Mouse (Mus musculus): ENCODE data around the gene Mbtps2.

Mbtps2 gene

DNA sequence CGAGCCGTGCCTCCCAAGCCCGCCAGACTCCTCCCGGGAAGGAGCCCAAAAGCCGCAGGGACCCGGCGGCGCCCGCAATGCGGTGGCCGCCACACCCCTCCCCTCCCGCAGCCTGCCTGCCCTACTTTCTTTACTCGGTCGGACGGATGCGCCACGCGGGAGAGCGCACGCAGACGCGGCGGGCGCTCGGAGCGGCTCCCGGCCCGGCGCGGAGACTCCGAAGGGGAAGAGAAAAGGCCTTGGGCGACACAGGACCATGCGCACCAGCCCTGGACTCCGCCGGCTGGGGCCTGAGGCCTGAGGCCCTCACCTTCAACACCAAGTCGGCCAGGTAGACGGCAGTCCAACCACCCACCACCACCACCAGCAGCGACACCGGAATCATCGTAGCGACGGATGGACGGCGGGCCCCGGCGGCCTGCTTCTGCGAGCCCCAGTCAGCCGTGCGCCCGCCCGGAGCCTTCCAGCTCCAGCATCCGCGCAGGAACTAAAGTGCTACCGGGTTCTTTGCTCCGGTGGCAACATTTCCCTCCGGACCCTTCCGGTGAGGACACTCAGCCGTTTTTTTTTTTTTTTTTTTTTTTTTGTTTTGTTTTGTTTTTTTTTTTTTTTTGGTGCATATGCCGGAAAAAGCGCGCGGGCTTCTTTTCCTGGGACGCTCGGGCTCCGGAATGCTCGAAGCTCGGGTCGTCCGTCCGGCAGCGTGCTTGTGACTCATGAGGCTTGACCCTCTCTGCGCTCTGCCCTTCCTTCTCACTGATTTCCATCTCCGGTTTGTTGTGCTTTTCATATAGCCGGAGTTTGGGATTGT is at the start of gene Mbtps2:
TSS of gene Mbtps2 (minus strand) at position 530 of the 811 bp plus-strand sequence.
- peak; percentile 82 for DNase-seq

DNA sequence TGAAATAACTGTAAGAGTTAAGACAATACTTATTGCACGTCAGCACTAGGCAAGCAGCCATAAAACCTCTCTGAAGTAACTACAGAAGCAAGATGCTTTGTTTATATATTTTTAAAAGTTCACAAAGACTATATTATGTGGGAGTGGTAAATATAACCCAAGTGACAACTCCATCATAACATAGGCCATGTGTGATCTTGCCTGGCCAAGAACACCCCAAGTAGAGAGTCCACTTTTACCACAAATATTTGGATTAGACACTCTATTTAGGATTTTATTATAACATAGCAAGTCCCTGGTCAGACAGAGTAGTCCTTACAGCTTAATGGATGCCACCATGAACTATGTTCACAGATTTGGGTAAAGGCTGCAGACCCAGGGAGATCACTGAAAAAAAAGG is 47.9 kb upstream of the Mbtps2 start:
- DNase-seq, result no peak

DNA sequence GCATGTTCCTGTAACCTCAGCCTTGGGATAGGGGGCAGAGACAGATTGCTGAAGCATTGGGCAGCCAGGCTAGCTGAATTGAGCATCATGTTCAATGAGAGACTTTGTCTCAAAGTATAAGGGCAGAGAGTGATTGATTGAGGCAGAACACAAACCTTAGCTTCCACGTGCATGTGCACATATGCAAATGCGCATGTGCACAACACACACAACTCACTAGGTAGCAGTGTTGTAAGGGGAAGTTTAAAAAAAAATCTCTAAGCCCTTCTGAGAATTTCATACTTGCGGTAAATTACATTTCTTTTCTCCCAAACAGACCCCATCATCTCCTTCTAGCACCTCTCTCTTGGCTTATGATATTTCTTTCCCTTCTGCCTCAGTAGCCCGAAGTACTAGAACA is 46.2 kb upstream of the Mbtps2 start:
- DNase-seq, result no peak

DNA sequence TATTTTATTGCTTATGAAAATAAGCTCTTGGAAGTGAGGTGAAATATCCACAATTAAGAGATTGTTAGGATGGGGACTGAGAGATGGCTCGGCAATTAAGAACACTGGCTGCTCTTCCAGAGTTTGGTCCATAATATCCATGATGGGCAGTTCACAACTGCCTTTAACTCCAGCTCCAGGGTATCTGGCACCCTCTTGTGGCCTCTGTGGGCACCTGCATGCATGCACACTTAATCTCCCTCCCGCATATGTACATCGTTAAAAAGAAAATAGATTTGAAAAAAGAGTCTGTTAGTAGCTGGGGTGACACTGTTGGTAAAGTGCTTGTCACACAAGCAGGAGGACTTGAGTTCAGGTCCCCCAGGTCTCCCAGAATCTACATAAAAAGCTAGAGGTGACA is 45.8 kb upstream of the Mbtps2 start:
- peak; percentile 54 for DNase-seq

DNA sequence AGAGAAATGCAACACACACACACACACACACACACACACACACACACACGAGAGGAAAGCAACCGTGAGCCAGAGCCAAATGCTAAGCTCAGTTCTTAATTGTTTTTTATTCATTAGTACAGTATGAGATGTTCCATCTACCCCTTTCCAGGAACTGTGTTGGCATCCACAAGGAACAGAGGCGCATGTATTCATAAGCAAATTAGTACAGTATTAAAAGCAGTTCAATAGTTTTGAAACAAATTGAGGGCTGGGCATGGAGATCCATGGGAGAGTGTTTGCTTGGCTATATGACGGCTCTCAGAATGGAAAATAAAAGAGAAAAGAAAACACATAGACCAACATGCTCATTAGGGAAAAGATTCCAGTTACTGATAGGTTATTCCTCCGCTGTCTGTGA is 44.3 kb upstream of the Mbtps2 start:
- DNase-seq, result no peak

DNA sequence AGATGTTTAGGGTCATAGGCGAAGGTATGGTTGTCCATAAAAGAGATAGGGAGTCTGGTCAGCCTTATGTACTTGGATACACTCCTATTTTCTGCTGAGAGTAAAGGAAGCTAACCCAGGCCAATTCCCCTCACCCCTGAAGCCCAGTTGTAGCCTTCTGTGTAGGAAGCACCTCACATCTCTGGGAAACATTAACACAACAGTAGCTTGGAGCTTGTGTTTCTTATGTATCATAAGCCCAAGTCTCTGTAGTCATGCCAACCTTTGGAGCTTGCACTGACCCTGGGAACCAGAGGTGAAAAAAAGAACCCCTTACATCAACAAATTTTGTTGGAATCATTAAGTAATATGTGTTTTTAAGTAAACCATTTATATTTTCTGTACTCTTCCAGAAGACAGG is 38.7 kb upstream of the Mbtps2 start:
- no peak for DNase-seq

GRCm38 (mm10) chrX:157633676-157634414 is 35.3 kb upstream of the Mbtps2 start:
- DNase-seq, result no peak

DNA sequence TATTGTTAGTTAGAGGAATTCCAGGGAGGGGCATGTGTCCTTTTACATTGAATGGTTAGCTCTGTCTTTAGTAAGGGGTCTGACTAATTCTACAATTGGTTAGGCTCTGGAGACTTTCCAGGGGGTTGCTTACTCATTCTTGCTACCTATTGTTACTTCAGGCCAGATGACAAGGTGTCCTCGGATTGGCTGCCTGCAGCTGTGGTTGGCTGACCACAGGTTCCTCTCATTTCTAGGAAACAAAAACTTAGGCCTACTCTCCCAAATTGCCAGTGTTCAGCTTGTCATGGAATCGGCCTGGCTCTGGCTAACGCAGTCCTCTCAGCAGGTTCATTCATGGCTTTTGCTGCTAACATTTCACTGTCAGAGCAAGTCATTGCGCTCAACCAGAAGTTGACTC is 31.8 kb upstream of the Mbtps2 start:
- no peak for DNase-seq

GRCm38 (mm10) chrX:157612894-157613293 is 14.4 kb upstream of the Mbtps2 start:
- peak; percentile 9 for DNase-seq

DNA sequence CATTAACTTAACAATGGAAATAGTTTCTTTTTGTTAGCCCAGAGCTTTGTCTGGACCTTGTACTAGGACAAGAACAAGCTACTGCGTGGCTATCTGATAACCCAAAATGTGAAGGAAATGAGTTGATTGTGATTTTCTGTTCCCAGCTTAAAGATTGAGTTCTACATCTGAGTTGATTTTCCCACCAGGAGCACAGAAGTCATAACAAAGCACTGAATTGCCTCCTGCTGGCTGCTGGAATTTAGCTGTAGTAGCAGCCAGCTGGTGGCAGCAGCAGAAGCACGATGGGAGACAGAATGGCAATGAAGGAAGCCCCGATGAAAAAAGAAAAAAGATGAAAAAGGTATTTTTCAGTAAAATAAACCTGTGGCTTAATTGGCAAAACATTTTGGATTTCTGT is 2.9 kb upstream of the Mbtps2 start:
- DNase-seq, result peak; percentile 62

- DNase-seq, result peak; percentile 41
Measured at GRCm38 (mm10) chrX:157597585-157598185, 830 bp downstream of the Mbtps2 start.

DNA sequence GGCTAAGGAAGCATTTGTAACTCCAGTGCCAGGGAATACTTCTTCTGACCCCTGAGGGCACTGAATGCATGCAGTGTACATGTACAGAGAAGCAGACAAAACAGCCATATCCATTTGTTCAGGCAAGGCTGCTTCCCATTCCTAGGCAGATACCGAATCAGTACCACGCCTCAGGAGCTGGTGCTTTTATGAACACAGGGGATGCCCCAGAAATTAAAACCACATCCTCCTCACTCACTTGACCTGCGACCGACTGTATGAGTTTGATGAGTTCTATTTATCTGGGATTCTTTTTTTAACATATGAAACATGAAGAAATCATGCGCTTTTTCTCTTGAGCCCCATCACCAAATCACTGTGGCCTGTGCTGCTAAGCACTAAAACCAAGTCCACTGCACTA is 1.7 kb downstream of the Mbtps2 start:
- DNase-seq, result no peak

DNA sequence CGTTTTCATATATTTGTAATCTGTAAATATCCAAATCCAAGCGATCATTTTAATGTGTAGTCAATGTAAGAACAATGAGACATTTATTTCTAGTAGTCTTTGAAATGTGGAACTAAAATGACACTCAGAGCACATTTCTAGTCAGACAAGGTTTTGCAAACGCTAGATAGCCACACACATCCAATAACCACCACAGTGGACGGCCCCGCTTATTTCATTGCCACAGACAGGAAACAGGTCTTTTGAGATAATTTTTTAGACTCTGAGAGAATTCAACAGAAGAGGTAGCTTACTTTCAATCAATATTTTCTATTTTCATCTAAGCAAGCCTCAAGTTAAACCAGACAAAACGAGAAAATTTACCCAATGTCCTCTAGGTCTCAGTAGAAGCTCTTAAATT is 2.6 kb downstream of the Mbtps2 start:
- no peak for DNase-seq

GRCm38 (mm10) chrX:157594606-157595005 is 3.9 kb downstream of the Mbtps2 start:
- DNase-seq, result no peak

- no peak for DNase-seq
Measured at GRCm38 (mm10) chrX:157587001-157587400, 11.5 kb downstream of the Mbtps2 start.

- DNase-seq, result no peak
Measured at GRCm38 (mm10) chrX:157586397-157586796, 12.1 kb downstream of the Mbtps2 start.

DNA sequence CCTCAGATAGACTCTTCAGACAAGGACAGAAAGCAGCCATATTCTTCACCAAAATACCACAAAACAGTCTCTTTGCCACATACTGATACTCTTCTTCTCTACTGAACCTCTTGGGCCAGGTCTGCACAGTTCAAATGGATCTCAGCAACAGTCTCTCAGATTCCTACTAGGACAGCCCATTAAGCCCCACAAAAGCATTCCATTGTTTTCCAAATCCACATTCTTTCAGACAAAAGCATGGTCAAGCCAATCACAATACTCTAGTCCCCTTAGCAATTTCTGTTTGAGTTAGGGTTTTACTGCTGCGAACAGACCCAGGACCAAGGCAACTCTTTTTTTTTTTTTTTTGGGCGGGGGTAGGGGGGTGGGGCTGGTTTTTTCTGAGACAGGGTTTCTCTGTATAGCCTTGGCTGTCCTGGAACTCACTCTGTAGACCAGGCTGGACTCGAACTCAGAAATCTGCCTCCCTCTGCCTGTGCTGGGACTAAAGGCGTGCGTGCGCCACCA is 19.4 kb downstream of the Mbtps2 start:
- no peak for DNase-seq

DNA sequence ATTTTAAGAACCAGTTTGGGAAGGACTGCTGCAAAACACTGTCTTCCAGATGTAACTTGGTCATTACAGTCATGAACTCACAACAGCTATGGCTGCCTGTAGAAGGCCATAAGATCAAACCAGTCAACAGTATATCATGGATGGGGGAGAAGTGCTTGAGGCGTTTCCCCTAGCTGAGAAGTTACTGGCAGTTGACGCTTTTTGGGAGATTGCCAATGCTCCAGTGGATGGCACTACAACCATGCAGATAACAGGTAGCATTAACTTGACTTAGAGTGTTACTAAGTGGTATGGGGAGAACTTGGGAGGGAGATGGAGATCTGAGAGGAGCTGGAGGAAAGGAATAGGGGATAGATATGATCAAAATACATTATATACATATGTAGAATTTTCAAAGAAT is 23.8 kb downstream of the Mbtps2 start:
- DNase-seq, result no peak

DNA sequence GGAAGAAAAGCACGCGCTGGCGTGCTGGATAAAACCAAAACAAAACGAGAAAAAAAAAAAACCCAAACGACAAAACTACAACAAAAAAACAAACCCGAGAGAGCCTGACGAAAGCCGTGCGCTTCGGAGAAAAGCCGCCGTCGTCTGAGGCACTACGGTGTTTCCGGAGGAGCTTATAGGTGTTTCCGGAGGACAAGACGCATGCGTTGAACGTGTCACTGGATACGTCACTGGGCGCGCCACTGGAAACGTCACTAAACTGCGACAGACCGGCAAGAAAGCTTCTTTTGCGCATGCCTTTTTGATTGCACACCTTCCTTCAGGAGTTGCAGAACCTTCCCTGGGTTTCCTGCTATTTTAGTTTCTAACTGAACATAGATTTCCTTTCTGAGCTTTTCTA is 29.7 kb downstream of the Mbtps2 start, which contains the start of gene Yy2:
TSS of gene Yy2 (minus strand) at position 146 of the 400 bp plus-strand sequence.
- no peak for DNase-seq

- no peak for DNase-seq
Measured at GRCm38 (mm10) chrX:157563794-157564193, 34.7 kb downstream of the Mbtps2 start.

DNA sequence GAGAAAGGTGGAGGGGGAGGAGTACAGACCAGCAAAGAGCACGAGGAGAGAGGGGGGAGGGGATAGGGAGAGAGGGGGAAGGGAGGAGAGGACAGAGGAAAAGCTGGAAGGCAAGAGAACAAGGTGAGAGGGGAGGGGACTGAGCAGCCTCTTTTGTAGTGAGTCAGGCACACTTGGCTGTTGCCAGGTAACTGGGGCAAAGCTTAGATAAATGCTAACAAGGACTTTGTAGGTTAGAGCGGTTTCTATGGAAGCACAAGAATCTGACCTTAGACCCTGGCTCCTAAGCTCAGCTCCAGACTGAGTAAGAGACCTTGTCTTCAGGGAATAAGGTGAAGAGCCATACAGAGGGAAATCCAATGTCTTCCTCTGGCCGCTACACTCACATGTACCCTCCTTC is 51.4 kb downstream of the Mbtps2 start:
- DNase-seq, result peak; percentile 43

- no peak for DNase-seq
Measured at GRCm38 (mm10) chrX:157506400-157506799, 92.1 kb downstream of the Mbtps2 start.

DNA sequence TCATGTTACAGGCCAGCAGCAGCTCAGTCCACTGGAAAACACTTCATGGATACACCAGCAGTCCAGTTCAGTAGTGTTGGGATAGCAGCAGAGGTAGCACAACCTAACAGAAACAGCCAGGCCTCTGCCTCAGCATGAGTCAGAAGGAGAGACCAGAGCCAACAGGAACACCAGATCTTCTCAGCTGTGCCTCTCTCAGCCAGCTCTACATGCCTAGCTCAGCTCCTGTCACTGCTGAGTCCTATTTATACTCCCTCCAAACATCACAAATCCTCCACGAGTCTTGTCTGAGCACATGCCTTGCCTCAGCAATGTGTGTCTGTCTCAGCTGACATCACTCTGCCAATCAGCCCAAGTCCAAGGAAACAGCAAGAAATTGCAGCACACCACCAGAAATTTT is 94.0 kb downstream of the Mbtps2 start:
- DNase-seq, result no peak

DNA sequence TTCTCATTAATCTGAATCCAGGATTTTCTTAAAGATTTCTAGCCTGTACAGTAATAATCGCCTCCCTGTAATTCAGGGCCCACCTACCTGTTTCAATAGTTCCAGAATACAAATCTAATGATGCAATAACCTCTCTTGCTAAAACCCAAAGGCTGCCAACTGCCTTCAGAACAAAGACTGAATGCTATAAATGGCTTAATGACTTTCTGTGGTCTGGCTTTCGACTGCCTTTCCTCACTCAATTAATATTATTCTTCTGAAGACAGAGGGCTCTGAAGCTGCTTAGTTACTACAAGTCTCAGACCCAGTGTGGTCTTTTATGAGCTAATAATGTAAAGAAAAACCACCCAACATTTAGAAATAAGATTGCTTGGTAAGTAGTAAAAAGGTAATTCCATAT is 96.6 kb downstream of the Mbtps2 start:
- DNase-seq, result no peak

Measured in embryo, embryonic 11 days (tissue).